Mouse (Mus musculus) small intestine, adult 2 months (tissue): ENCODE data around the gene Polr2e.

ENCODE experiments used
- CTCF ChIP-seq: fragments of 200-500 bp; IDR thresholded peaks from 2 replicates; pipeline ENCODE4 v1.5.1; 2012; ENCODE audit warnings: low read depth, mild to moderate bottlenecking, control low read depth, inconsistent platforms, low read length, moderate library complexity, mixed read lengths; ENCODE audit not compliant: insufficient replicate concordance, insufficient read length; ENCODE audit errors: extremely low read depth
- POLR2A ChIP-seq: fragments of 200-500 bp; IDR thresholded peaks from 2 replicates; pipeline ENCODE4 v1.6.1; 2012; ENCODE audit warnings: low read depth, mild to moderate bottlenecking, control low read depth, inconsistent platforms, low read length, moderate library complexity

- TF ChIP-seq POLR2A (no peak), CTCF (no peak)
Observed at GRCm38 (mm10) chr10:80035686-80036085, 3.9 kb downstream of the Polr2e start.
